ENCODE assay signal across 8 mouse cellular contexts in the genomic region with DNA sequence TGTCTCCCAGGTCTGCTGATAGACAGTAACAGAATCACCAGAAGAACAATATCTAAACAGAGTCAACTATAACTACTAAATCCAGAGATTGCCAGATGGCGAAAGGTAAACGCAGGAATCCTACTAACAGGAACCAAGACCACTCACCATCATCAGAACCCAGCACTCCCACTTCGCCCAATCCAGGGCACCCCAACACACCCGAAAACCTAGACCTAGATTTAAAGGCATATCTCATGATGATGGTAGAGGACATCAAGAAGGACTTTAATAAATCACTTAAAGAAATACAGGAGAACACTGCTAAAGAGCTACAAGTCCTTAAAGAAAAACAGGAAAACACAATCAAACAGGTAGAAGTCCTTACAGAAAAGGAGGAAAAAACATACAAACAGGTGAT.
DNase-seq lines count a peak whose midpoint lies in the region.

No protein-coding gene starts in this region.

- DNase-seq in adrenal gland, adult (ENCODE audit: inconsistent age in 2 of 2, low spot score in 1 of 2) = peak; percentile 15 to 54
- peak; percentile 1 to 19 for DNase-seq in cerebellum, postnatal 25 days
- peak; percentile 2 to 10 for DNase-seq in heart, adult 18-20 months
- peak; percentile 13 for DNase-seq in kidney, adult 9 months
- DNase-seq in left cerebral cortex, adult 11 months (ENCODE audit: low spot score) = peak; percentile 0
- DNase-seq in lung, postnatal 36 days = peak; percentile 4
- peak; percentile 13 to 20 for DNase-seq in spleen, postnatal 10 days (ENCODE audit: low spot score in 2 of 2)
- DNase-seq in urinary bladder, adult 18-20 months (ENCODE audit: low spot score in 2 of 2) = peak; percentile 0 to 10

Comparison
In these comparisons a context has a peak if more than half of its experiments do, and no peak if none do; other contexts are left out.
1. Peak in every context shown above with its lines: DNase-seq.